Mouse (Mus musculus): ENCODE data around the gene Ints3. TPM values are rescaled to one million over a fixed set of nuclear protein-coding genes. Genes with fewer than 3 reads are reported as not detected.

Ints3 gene
- polyA plus RNA-seq, 1 experiment from 2014 or later, result 40.9 TPM

DNA sequence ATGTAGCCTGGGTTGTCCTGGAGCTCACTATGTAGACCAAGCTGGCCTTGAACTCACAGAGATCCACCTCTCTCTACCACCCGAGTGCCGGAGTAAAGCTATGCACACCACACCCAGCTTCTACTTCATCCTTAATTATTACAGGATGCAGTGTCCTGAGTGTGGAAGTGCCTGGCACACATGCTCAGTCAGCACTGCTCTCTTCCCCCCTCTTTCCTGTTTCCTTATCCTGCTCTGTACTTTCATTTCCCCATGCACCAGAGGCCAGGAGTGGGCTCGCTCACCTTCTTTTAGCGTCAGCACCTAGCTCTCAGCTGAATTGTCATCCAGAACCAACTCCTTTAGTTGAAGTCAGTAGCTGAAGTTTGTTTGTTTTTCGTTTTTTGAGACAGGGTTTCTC, 26.9 kb upstream of the Ints3 start:
- Histone ChIP-seq H3K27ac (no peak overlapping the region), H3K27me3 (ENCODE audit: poor library complexity, severe bottlenecking) (peaks cover 60% of the 10 kb centered on the region), H3K4me3 (no peak overlapping the region), H3K36me3 (replicated peaks) (no peaks in the 10 kb centered on the region), H3K4me1 (peaks cover 10% of the 10 kb centered on the region), H3K9me3 (no peaks in the 10 kb centered on the region)
- no peak for DNase-seq (ENCODE audit: extremely low spot score, low spot score)
- 77% methylated on average over 5 of the region's 5 CpGs for WGBS

GRCm38 (mm10) chr3:90459727-90460126, 26.3 kb upstream of the Ints3 start:
- WGBS, result 79% methylated on average over 9 of the region's 9 CpGs
- Histone ChIP-seq H3K27ac (no peak overlapping the region), H3K4me1 (peaks cover 4% of the 10 kb centered on the region), H3K36me3 (replicated peaks) (no peaks in the 10 kb centered on the region), H3K9me3 (no peaks in the 10 kb centered on the region), H3K27me3 (ENCODE audit: poor library complexity, severe bottlenecking) (peaks cover 54% of the 10 kb centered on the region), H3K4me3 (no peak overlapping the region)
- DNase-seq (ENCODE audit: extremely low spot score, low spot score), result no peak

GRCm38 (mm10) chr3:90454931-90455330, 21.5 kb upstream of the Ints3 start:
- no peaks in the 10 kb centered on the region for H3K36me3 ChIP-seq (replicated peaks)
- H3K4me1 ChIP-seq, result peaks cover 15% of the 10 kb centered on the region
- 90% methylated on average over 14 of the region's 14 CpGs for WGBS
- H3K27ac ChIP-seq, result no peak overlapping the region
- DNase-seq (ENCODE audit: extremely low spot score, low spot score), result no peak
- no peak overlapping the region for H3K4me3 ChIP-seq
- no peaks in the 10 kb centered on the region for H3K9me3 ChIP-seq
- H3K27me3 ChIP-seq (ENCODE audit: poor library complexity, severe bottlenecking), result peaks cover 9% of the 10 kb centered on the region; the same call in 1 of the 2 replicates

DNA sequence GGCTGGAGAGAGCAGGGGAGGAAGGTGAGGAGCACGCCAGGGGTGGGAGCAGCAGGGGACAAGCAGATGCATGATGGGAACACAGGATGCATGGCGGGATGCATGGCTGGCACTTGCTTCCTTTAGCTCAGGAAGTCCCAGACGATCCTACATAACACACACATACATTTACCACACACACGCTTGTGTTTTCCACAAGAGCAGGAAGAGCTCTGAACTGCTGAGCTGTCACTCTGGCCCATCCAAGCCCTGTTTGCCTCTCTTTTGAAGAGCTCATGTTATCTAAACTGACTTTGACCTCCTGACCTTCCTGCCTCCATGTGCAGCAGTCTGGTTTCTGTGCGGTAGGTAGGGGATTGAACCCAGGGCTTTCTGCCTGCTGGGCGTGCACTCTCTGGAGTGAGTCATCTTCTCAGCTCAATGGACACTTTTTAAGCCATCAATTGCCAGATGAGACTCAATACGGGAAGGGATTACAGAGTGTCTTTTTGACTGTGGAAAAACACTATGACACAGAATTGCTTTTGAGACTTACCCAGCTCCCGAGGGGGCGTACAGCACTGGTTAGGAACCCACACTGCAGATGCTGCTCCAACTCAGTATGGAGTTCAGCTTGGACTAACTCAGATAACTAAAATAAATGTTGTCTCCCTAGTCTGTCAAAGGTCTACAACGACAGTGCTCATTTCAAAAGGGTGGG, 18.1 kb upstream of the Ints3 start:
- H3K9me3 ChIP-seq, result no peaks in the 10 kb centered on the region
- H3K36me3 ChIP-seq (replicated peaks), result no peaks in the 10 kb centered on the region
- H3K27me3 ChIP-seq (ENCODE audit: poor library complexity, severe bottlenecking), result 0 out of 2 replicates have a peak, but pooled peaks cover 4% of the 10 kb centered on the region
- H3K4me1 ChIP-seq, result peaks cover 37% of the 10 kb centered on the region
- peak overlapping the region; percentile 44; the same call in 1 of the 2 replicates for H3K27ac ChIP-seq
- H3K4me3 ChIP-seq, result peak overlapping the region; percentile 24; the same call in 1 of the 2 replicates
- DNase-seq (ENCODE audit: extremely low spot score, low spot score), result no peak
- 66% methylated on average over 10 of the region's 10 CpGs for WGBS

GRCm38 (mm10) chr3:90450874-90451273, 17.5 kb upstream of the Ints3 start:
- DNase-seq (ENCODE audit: extremely low spot score, low spot score), result no peak
- Histone ChIP-seq H3K4me3 (peak overlapping the region; percentile 24; the same call in 1 of the 2 replicates), H3K9me3 (no peaks in the 10 kb centered on the region), H3K36me3 (replicated peaks) (no peaks in the 10 kb centered on the region), H3K27ac (peak overlapping the region; percentile 44), H3K27me3 (ENCODE audit: poor library complexity, severe bottlenecking) (0 out of 2 replicates have a peak, but pooled peaks cover 4% of the 10 kb centered on the region), H3K4me1 (peaks cover 44% of the 10 kb centered on the region)
- 40% methylated on average over 12 of the region's 12 CpGs for WGBS

DNA sequence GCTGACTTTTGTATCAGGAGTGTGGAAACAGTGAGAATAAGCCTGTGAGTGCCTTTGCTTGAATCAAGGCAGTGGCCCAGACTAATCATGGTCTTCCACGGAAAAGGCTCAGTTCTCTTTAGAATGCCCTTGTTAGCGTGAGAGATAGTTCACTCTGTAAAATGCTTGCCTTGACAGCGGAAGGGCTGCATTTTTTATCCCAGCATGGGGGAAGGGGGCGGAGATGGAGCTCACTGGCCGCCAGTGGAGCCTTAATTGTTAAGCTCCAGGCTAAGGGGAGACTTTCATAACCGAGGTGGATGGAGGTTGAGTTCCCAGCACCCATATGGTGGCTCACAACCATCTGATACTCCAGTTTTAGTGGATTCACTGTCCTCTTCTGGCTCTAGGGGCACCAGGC, 15.2 kb upstream of the Ints3 start:
- H3K36me3 ChIP-seq (replicated peaks), result no peaks in the 10 kb centered on the region
- peak overlapping the region; percentile 36; the same call in 1 of the 2 replicates for H3K27ac ChIP-seq
- DNase-seq (ENCODE audit: extremely low spot score, low spot score), result no peak
- no peaks in the 10 kb centered on the region; the same call in 1 of the 2 replicates for H3K9me3 ChIP-seq
- WGBS, result 27% methylated on average over 6 of the region's 6 CpGs
- no peak overlapping the region for H3K4me3 ChIP-seq
- H3K4me1 ChIP-seq, result peaks cover 48% of the 10 kb centered on the region
- no peaks in the 10 kb centered on the region for H3K27me3 ChIP-seq (ENCODE audit: poor library complexity, severe bottlenecking)

GRCm38 (mm10) chr3:90447123-90447494, 13.7 kb upstream of the Ints3 start:
- H3K36me3 ChIP-seq (replicated peaks), result no peaks in the 10 kb centered on the region
- no peaks in the 10 kb centered on the region for H3K27me3 ChIP-seq (ENCODE audit: poor library complexity, severe bottlenecking)
- peak overlapping the region; percentile 49 for H3K4me3 ChIP-seq
- H3K27ac ChIP-seq, result peak overlapping the region; percentile 94
- DNase-seq (ENCODE audit: extremely low spot score, low spot score), result no peak
- WGBS, result 41% methylated on average over 7 of the region's 7 CpGs
- peaks cover 48% of the 10 kb centered on the region for H3K4me1 ChIP-seq
- H3K9me3 ChIP-seq, result no peaks in the 10 kb centered on the region; the same call in 1 of the 2 replicates

DNA sequence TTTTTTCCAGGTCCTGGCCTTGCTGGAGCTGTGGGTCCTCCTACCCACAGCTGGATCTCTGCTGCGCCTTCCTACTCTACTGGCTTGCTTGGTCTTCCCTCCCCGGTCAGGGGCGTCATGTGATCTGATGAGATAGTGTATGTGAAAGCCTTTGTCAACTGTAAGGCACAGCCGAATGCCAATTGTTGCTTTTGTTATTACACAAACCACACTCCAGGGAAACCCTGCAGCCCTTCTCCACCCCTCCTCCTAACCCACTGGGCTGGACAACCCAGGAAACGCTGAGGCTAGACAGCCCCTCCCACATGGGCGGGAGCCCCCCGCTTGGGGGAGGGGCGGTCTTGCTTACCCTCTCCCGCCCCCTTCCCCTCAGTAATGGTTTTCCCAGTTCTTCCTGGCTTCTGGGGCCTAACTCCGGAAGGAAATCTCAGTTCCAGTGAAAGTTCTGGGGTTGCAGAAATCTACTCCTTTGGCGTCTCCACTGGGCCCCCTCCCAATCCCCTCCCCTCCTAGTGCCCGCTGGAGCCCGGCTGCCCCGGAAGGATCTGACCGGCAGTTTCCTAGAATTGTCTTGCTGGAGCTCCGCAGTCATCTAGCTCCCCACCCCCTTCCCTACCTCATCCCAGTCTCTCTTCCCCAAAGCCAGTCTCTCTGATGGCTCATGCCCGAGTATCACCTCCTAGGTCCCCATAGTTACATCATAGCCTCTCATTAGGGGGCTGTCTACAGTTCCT, 13.1 kb upstream of the Ints3 start:
- Histone ChIP-seq H3K27me3 (ENCODE audit: poor library complexity, severe bottlenecking) (no peaks in the 10 kb centered on the region), H3K4me1 (peaks cover 44% of the 10 kb centered on the region), H3K4me3 (peak overlapping the region; percentile 49), H3K36me3 (replicated peaks) (no peaks in the 10 kb centered on the region), H3K9me3 (no peaks in the 10 kb centered on the region; the same call in 1 of the 2 replicates), H3K27ac (peak overlapping the region; percentile 94)
- WGBS, result under 1% methylated on average over 17 of the region's 17 CpGs
- peak; percentile 84 for DNase-seq (ENCODE audit: extremely low spot score, low spot score)

- peaks cover 35% of the 10 kb centered on the region for H3K4me1 ChIP-seq
- WGBS, result 69% methylated on average over 11 of the region's 11 CpGs
- no peak for DNase-seq (ENCODE audit: extremely low spot score, low spot score)
- H3K4me3 ChIP-seq, result peak overlapping the region; percentile 49
- H3K27ac ChIP-seq, result peak overlapping the region; percentile 94
- no peaks in the 10 kb centered on the region; the same call in 1 of the 2 replicates for H3K9me3 ChIP-seq
- no peaks in the 10 kb centered on the region for H3K27me3 ChIP-seq (ENCODE audit: poor library complexity, severe bottlenecking)
- no peaks in the 10 kb centered on the region for H3K36me3 ChIP-seq (replicated peaks)
Measured at GRCm38 (mm10) chr3:90445417-90446200, 12.2 kb upstream of the Ints3 start.

- no peaks in the 10 kb centered on the region; the same call in 1 of the 2 replicates for H3K9me3 ChIP-seq
- no peak overlapping the region for H3K4me3 ChIP-seq
- DNase-seq (ENCODE audit: extremely low spot score, low spot score), result no peak
- H3K27ac ChIP-seq, result no peak overlapping the region
- WGBS, result 90% methylated on average over 3 of the region's 3 CpGs
- no peaks in the 10 kb centered on the region for H3K36me3 ChIP-seq (replicated peaks)
- H3K27me3 ChIP-seq (ENCODE audit: poor library complexity, severe bottlenecking), result no peaks in the 10 kb centered on the region
- peaks cover 32% of the 10 kb centered on the region for H3K4me1 ChIP-seq
Measured at GRCm38 (mm10) chr3:90443977-90444376, 10.6 kb upstream of the Ints3 start.

GRCm38 (mm10) chr3:90440756-90441155, 7.3 kb upstream of the Ints3 start:
- Histone ChIP-seq H3K36me3 (replicated peaks) (no peaks in the 10 kb centered on the region), H3K4me1 (peaks cover 3% of the 10 kb centered on the region), H3K4me3 (no peak overlapping the region), H3K27me3 (ENCODE audit: poor library complexity, severe bottlenecking) (no peaks in the 10 kb centered on the region), H3K9me3 (no peaks in the 10 kb centered on the region; the same call in 1 of the 2 replicates), H3K27ac (no peak overlapping the region)
- DNase-seq (ENCODE audit: extremely low spot score, low spot score), result no peak
- 89% methylated on average over 2 of the region's 2 CpGs for WGBS

- 81% methylated on average over 4 of the region's 4 CpGs for WGBS
Measured at GRCm38 (mm10) chr3:90437131-90437530, 3.7 kb upstream of the Ints3 start.

More at GRCm38 (mm10) chr3:90437131-90437530, 3.7 kb upstream of the Ints3 start:
- no peak for DNase-seq (ENCODE audit: extremely low spot score, low spot score)
- Histone ChIP-seq H3K9me3 (no peaks in the 10 kb centered on the region), H3K4me1 (peaks cover 16% of the 10 kb centered on the region), H3K4me3 (no peak overlapping the region), H3K27me3 (ENCODE audit: poor library complexity, severe bottlenecking) (no peaks in the 10 kb centered on the region), H3K27ac (no peak overlapping the region), H3K36me3 (replicated peaks) (no peaks in the 10 kb centered on the region)

Data from forebrain, embryonic 10.5 days (tissue).